Mouse (Mus musculus) thymus, postnatal 14 days (tissue): Measurements from ENCODE around the gene Cdkal1.

Experiments
- DNase-seq: peaks from one replicate; pipeline ENCODE4 v3.0.0; 2021

The Cdkal1 gene

DNA sequence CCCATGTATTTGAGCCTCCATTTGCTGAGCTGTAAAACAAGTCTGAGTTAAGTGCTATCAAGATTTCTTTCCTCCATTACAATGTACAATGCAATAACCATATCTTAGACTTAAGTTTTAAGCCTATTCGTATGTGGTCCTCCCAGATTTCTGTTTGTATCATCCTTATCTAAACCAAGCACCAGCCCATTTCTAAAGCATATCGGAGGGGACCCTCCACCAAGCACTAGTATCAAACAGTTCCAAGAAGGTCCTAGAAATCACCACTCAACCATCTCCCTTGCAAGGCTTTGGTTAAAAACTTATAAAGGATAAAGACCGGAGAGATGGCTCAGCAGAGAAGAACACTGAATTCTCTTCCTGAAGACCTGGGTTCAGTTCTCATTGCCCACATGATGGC, 47.1 kb downstream of the Cdkal1 start:
- no peak for DNase-seq

DNA sequence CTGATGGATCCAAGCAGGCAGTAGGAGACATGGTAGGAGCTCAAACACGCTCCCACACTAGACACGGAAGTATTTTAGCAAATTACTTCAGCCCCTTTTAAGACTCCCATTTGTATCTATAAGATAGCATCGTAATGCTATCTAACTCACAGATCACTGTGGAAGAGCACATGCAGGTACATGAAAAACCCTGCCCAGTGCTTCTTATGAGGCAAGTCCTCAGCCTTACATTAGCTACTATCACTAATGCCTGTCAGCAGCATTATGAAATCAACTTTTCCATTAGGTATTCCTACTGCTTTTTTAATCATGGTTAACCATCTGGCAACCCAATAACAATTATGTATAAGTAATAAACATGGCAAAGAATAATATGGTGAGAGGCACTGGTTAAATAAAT, 47.5 kb downstream of the Cdkal1 start:
- no peak for DNase-seq

DNA sequence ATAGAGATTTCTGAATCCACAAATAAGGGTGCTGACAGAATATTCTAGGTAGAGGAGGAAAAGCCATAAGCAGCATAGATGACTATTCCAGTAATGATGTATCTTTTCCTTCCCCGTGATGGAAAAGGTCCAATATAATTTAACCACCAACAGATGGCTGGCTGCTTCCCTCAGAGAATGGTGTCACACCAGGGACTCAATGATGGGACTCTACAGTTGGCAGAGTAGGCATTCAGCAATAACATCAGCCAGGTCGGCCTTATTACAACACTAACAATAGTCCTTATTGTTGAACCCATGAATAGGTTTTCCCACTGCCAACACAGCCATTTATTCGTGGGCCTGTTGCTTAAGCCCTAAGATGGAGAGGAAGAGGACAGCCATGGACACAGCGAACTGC, 48.6 kb downstream of the Cdkal1 start:
- no peak for DNase-seq

DNA sequence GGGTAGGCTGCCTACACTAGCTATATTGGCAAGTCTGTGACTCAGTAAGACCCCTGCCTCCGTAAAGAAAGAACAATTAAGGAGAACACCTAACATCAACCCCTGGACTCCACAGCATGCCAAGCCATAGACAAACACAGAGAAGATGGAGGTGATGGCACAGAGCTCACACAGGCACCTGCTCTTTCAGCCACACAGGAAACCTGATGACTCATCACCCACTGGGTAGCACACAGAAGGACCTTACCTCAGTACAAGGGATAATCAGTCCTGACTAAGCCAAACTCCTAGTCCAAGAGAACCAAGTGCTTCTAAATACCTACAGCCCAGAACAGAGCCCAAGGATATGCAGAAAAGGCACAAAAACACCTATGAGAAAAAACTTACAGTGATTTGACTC, 50.2 kb downstream of the Cdkal1 start:
- no peak for DNase-seq

DNA sequence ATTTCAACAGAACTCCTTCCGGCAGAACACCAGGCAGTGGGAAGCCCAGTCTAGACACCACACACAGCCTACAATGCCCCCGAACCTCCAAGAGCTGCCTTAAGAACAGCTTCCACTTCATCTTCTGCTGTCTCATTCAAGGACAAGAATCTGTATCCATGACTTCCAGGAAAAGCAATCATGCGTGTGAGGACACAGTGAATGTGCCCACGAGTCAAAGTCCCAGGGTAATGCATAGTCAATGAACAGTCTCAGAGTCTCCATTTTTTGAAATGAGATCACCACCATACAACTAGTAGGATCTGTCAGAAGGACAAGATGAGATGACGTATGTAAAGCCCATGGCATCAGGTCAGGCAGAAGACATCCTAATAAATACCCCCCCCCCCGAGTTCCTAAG, 51.4 kb downstream of the Cdkal1 start:
- DNase-seq = no peak

DNA sequence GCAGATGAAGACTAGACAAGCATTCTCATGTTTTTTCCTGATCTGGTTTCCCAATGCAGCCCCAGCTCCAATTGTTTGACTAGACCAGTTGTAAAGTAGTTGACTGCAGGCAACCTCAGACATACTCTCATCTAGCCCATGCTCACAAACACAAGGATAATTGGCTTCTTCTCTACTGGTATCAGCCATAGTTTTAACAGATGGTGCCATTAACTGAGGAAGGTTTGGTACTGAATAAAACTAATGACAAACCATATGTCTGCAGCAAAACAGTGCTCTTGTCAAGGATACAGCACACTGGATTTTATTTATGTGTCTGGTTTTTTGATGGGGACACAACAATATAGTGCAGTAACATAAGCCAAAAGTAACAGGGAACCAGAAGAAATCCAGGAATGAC, 52.8 kb downstream of the Cdkal1 start:
- no peak for DNase-seq

DNA sequence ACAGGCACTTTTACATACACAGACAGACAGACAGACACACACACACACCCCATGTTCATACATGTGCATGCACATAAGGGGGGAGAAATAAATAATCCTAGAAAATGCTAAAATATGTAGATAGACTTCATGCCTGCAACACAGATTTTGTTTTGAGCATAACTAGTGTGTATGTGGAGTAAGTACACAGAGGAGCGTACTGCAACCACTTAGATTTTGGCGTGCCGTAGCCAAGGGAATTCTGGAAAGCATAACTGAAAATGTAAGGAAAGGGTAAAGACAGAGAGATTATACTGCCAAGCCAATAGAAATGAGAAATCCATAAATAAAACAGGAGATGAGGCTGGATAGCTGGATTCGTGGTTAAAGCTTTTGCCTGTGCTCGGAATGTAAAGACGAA, 55.4 kb downstream of the Cdkal1 start:
- DNase-seq = no peak

DNA sequence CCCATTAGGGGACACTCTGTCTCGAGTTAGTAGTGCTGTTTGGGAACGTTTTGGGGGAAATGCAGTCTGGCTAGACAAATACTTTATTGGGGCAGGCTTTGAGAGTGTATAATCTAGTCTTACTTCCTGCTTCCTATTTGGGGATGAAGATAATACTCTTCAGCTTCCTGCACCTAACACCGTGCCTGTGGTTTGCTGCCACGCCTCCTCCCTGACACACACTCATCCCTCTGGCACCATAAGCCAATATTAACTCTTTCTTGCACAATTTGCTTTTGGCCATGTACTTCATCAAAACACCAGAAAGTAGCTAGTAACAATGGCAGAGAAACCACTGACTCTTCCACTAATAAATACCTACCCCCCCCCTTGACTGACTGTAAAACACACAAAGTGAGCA, 63.4 kb downstream of the Cdkal1 start:
- peak; percentile 16 for DNase-seq

DNA sequence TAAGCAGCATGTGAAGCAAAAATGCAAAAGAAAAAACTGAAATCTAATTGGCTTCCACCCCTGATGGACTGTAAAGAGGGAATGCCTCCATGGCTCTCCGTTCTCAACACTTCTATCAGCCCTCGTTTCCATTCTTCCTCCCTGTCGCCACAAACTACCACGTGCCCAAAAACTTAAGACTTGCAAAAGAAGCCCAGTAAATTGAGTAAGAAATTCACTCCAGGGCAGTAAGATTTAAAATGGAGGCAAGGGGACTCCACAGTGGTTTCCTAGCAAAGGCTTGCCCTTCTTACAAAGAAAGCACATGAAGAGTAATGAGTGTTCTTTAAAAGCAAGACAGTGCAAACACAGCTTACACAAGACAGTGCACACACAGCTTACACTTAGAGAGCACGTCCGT, 64.0 kb downstream of the Cdkal1 start:
- DNase-seq = no peak

DNA sequence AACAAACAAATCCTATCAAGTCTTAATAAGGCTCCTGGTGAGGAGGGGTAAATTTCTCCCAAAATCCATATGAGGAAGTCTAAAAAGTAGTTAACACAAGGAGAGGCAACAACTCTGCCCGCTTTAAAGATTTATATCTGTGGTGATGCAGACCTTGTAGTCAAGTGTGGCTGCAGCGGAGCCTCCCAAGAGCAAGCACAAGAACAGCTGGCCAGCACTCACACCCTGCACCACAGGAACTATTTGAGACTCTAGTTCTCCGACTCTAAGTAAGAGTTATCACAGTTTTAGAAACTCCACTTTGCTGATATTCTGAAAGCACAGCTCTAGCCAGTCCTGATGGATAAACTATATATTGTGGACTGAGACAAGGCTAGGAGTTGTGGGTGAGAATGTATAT, 68.5 kb downstream of the Cdkal1 start:
- no peak for DNase-seq

DNA sequence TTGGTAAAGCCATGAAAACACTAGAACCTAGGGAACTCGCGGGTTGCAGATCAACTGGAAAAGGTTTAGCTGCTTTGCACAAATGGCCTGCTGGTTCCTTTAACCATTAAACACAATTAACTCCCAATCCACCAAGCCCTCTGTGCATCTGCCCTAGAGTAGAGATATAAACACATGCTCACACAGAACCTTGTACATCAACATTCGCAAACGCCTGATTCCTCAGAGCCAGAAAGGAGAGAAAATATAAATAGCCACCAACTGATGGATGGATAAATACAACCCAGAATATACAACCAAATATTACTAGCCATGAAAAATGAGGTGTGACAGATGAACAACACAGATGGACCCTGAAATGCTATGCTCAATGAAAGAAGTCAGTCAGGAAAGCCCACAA, 70.6 kb downstream of the Cdkal1 start:
- no peak for DNase-seq

DNA sequence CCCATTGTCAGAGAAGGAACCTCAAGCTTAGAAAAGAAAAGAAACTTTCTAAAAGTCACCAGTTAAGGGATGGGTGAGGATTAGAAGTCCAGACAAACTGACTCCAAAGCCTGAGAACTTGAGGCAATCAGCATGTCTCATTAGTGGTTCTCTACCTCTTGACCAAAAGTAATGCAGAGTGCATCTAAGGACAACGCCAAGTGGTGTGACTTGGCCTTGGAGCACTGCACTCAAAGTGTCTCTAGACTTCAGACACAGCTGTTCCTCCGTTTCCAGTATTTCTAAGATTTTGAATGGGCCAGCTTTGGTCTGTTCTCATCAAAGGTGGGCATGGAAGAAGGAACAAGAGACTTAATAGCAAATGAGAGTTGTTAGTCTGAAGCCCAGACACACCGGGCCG, 74.1 kb downstream of the Cdkal1 start:
- DNase-seq = no peak

DNA sequence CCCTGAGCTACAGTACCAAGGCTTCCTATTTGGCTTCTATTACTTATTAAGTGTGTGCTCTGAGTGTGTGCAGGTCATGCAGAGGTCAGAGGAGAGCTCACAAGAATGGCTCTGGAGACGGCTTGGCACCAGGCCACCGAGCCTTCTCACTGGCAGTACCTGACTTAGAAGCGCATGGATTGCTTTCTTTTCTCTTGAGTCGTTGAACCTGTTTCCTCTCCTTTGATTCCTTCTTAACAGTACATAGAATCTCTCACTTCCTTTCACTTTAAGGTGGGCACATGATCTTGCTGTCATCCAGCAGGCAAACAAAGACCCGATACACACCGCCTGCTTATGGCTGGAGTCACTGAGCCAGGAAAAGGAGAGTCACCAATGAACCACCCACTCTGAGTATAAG, 74.8 kb downstream of the Cdkal1 start:
- DNase-seq = peak; percentile 13

DNA sequence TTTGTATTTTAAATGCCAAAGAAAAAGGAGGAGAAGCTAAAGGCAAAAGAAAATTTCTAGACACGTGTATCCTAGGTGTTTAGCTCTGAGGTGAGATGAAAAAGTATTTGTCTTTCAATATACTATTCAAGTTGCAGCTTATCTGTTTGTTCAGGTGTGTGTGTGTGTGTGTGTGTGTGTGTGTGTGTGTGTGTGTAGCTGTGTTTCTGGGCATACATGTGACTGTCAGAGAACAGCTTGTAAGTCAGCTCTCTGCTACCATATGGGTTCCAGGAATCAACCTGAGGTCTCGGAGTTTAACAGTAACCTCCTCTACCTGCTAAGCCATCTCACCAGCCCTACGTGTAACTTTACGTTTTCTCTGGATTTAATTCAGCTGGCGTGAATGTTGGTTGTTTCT, 76.0 kb downstream of the Cdkal1 start:
- DNase-seq = no peak

DNA sequence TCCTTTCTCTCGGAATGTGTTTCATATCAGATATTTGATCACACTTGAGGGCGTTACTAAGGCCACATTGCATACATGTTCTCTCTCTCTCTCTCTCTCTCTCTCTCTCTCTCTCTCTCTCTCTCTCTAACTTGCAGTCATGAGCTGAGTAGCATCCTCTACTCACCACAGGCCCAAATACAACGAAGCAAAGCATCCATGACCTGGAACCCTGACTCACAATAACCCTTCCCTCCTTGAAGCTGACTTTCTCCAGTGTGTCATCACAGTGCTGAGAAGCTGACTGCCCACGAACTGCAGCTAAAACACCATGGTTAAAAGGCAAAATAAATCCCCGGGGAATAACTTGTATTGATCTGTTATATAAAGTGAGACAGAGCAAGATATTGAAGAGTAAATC, 76.4 kb downstream of the Cdkal1 start:
- no peak for DNase-seq

DNA sequence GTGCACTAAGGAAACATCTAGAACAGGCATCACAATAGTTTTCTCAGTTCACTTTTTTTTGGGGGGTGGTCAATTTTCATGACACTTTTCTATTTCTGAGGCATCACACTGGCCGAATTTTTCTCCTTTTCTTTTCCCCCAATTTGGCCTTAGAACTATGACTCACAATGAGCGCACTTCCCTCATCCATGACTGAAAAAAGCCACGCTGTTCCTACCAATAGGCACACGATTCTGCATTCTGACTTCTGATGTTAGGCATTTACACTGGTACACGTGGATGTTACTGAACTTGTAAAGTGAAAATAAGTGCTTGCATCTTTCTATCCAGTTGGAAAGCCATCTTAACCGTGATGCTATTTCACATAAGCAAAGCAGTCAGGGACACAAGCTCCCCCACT, 77.3 kb downstream of the Cdkal1 start:
- no peak for DNase-seq

DNA sequence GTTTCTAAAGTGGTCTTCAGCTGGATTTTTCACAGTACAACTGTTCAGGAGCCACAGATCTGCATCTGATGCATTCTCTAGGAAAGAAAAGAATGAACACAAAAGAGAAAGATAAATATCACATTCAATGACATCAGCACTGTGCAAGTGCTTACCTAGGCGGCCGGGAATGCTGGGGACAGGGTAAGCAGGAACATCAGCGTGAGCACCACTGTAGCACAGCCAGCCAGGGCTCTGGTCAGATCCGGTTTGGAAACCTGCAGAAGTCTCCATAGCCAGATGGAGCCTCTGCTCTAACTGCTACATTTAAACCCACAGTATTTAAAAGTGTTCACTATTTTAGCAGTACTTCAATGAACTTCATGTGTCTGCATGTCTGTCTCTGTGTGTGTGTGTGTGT, 78.2 kb downstream of the Cdkal1 start:
- no peak for DNase-seq

DNA sequence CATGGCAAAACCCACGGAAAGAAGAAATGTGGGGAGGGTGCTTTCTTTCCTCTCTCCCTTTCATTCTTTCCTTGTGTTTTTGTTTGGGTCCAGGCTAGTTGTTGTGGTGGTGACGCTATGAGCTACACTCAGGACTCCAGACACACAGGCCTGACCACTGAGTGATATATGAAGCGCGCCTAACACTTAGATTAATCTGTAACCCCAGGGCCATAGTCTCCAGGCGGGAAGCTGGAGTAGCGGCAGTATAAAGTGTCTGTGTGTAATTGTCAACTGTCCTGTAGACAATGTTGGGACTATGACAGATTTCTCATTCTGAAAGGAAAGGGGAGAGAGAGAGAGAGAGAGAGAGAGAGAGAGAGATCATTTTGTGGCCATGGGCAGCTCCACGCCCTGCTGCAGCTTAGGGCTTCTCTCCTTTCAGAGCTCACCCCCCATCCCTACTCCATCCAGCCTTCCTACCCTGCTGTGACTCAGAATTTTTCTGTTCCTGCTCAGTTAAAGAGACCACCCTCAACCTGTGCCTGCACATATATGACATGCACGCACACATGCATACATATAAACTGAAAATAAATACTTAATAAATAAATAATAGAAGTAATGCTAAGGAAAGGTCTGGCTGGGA, 79.8 kb downstream of the Cdkal1 start:
- no peak for DNase-seq

DNA sequence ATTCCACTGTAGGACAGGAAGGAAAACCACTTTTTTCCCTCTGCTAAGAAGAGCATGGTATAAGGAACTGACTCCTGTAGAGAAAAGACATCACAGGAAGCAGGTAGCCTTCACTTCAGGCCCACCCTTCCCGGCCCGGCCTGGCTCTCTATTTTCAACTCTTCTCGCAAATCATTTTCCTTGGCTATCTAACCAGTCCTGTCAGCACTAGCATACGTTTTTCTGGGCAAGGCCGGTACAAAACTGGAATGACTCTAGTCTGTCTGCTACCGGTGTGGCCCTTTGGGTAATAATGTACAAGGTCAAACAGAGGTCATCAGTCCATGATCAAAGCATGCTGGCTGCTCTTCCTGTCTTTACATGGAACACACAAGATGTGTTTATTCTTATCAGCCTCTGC, 81.9 kb downstream of the Cdkal1 start:
- DNase-seq = no peak

DNA sequence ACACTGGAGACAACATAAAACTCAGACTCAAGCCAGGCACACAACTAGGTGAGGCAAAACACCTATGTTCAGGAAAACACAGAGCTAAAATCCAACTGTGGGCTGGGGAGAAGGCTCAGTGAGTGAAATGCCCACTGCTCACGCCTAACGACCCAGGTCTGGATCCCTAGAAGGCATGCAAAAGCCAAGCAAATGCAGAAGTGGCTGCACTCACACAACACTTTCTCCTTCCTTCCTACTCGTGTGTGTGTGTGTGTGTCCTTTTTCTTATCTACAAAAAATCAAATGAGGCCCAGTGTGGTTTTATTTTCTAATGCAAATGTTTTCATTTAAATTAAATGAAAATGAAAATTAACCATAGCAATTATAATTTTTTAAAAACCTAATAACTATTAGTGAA, 82.5 kb downstream of the Cdkal1 start:
- no peak for DNase-seq

DNA sequence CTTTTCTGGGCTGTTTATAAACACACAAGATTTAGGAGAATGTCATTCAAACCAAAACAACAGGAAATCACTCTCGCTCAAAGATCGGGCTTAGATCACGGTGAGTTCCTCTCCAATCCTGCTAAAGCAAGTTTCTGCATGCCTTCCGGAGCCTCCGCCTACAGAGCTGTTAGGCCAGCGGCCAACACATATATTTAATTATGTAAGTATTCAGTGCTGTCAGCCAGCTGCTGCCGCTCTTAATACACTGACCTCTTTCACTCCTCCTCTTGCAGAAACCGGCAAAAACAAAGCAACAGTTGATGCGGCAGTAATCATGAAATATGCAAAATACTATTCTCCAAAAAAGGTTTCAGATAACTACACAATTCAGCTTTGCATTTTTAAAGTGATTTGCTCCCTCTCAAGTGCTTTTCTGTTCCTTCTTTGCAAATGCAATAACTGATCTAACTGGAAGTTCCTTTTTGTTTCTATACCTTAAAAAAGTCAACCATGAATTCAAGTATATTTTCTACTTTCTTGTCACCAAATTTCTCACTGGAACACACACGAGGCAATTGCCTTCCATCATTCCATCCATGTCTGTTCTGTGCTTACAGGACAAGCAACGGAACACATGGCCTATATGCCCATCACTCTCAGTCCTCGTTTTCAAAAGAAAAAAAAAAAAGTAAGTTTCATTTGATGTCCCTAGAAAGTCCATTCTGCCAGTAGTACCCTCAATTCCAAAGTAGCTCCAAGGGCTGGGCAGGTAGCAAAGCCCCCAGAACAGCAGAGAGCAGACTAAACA, 85.6 kb downstream of the Cdkal1 start:
- peak; percentile 32 for DNase-seq

DNA sequence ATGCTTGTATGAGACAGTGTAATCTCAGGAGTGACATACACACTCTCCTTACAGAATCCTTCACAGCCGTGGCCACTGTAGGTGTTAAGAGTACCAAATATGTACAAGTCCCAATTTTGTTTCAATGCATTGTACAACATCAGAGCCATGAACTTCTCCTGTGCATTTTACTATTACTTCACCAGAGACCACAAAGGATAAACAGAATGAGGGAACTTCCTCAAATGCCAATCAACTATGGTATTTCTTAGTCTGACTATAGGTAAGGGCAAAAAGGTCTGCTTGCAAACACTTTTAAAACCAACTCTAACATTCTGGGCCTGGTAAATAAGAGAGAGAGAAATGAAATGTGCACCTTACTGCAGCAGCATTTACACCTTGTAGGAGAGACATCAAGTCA, 87.4 kb downstream of the Cdkal1 start:
- DNase-seq = no peak

DNA sequence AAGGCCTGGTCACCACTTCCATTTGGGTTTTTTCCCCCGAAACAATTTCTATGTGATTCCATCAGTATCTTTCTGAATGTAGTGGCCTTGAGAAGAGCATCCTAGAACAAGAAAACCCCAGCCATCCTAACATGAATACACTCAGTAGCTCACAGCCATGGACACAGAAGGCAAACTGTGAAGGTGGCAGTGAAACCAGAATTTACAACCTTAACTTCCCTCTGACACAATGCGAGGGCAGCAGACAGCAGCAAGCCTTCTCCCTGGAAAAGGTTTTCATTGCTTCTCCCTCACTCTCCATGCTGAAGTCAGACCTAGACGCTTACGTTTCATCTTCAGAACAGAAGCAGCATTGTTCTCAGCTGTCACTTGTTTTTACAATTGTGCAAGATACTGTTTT, 87.9 kb downstream of the Cdkal1 start:
- DNase-seq = no peak

DNA sequence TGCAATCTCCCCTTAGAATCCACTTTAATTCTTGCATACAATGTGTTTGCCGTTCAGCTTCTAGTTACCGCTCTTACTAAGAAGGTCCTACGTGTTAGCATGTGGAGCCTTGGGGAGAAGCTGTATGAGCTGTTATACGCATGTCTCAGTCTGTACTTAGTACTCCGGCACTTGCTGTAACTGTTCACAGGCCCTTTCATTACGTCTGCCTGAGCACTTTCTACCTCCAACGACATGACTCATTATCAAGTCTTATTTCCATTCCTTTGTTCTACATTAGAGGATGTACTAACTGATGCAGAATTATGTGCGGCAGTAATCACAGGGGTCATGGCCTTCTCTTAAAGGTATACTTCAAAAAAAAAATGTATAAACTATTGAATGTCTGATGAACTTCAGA, 89.1 kb downstream of the Cdkal1 start:
- DNase-seq = no peak

DNA sequence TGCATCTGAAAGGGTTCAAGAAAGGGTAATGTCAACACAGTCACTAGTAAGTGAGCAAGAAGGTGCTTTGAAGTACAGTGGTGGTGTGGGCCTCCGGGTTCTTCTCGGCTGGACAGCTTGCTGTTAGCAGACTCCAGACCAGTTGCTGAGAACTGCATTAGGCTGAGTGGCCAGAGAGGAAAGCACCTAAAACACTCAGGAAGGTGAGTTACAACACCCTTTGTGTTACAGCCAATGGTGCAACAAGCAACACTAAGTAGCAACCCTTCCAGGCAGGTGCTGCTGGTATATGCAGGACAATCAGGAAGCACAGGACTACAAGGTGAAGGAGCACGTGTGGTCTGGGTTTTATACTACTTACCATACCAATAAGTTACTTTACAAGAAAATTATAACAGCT, 90.2 kb downstream of the Cdkal1 start:
- no peak for DNase-seq
